In the genomic region with DNA sequence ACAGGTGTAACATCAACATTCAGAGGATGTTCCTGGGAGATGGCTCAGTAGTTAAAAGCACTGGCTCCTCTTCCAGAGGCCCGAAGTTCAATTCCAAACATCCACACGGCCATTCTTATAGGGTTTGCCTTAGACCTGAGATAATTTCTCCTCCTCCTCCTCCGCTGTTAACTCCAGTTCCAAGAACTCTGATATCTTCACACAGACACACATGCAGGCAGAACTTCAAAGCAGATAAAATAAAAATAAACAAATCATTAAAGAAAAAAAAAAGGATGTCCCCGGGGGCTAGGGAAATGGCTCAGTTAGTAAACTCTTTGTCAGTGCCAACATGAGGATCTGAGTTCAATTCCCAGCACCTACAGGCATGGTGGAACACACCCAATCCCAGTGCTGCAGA, we compare ENCODE assay signal across 18 mouse cellular contexts. TPM values are rescaled to one million over a fixed set of nuclear protein-coding genes. Genes with fewer than 3 reads are reported as not detected.
"Had no signal": no experiment of that assay in that cellular context is flagged by ENCODE, and none has a peak within 500 bp of the region (broad histone marks: within the 10 kb centered on the region; RNA-seq: fewer than 3 reads in every experiment).

No protein-coding gene starts in this region.

- H3K27me3 ChIP-seq: kidney, embryonic 15.5 days; limb, embryonic 15.5 days; neural tube, embryonic 12.5 days had no signal

- ATAC-seq: intestine, embryonic 16.5 days; lung, postnatal 0 days had no signal

- H3K27ac ChIP-seq: left cerebral cortex, adult 2 months; limb, embryonic 15.5 days; neural tube, embryonic 12.5 days had no signal

- H3K9ac ChIP-seq: kidney, embryonic 15.5 days; limb, embryonic 15.5 days; neural tube, embryonic 12.5 days had no signal

- DNase-seq: kidney, adult 2 months; kidney, postnatal 14 days; lung, adult 18-20 months; lung, postnatal 36 days; retina, postnatal 1 day; right cerebral cortex, postnatal 4 days; thymus, postnatal 36 days had no signal

- H3K4me1 ChIP-seq: neural tube, embryonic 12.5 days had no signal

- H3K9me3 ChIP-seq: kidney, embryonic 15.5 days; limb, embryonic 15.5 days; neural tube, embryonic 12.5 days had no signal

- H3K4me2 ChIP-seq: kidney, embryonic 15.5 days; limb, embryonic 15.5 days; midbrain, embryonic 11.5 days; neural tube, embryonic 12.5 days had no signal

- H3K36me3 ChIP-seq: kidney, embryonic 15.5 days; limb, embryonic 15.5 days; neural tube, embryonic 12.5 days had no signal

- H3K4me3 ChIP-seq: kidney, embryonic 15.5 days; left cerebral cortex, adult 2 months; limb, embryonic 15.5 days; myocyte; neural tube, embryonic 12.5 days had no signal

RNA-seq across cellular contexts. Expression of gene Bmp8b, which starts 26.7 kb away (rescaled TPM):
- total RNA-seq: megakaryocyte, adult 5-6 weeks had no signal

RNA-seq across cellular contexts. Expression of gene Oxct2b, which starts 37.8 kb away (rescaled TPM):
- total RNA-seq: layer of hippocampus, postnatal 25 days; megakaryocyte, adult 5-6 weeks had no signal
- polyA plus RNA-seq: kidney, embryonic 15.5 days; lung, postnatal 0 days; myocyte; stomach, embryonic 16.5 days had no signal
